Mouse (Mus musculus) heart, embryonic 14.5 days (tissue): ENCODE measurements at regions not wholly inside any gene's neighbourhood (a gene's known extent, or its start where the extent isn't known, plus 50 kb on each side); places are given as distances from the start of the nearest gene placed in this dataset.

ENCODE experiments used
- ATAC-seq: fragments of 200-750 bp; cut with Nextera tagmentation; 2 replicates; pipeline ENCODE4 v1.8.0; 2017; ENCODE audit warnings: low read depth, moderate TSS enrichment; ENCODE audit not compliant: insufficient number of reproducible peaks, insufficient read depth, low FRiP score
- H3K27ac ChIP-seq, 2 experiments: fragments of 200-500 bp in 1 of 2; fragments of 300-500 bp in 1 of 2; sonication (generic) in 1 of 2; replicated peaks in 1 of 2; 2 replicates each; pipeline ENCODE4 v1.5.1; 2012 to 2014; ENCODE audit warnings: low read depth in 2 of 2, low read length in 2 of 2, control low read depth in 1 of 2, mild to moderate bottlenecking in 1 of 2, mixed read lengths in 1 of 2; ENCODE audit not compliant: control insufficient read depth in 1 of 2, insufficient read depth in 1 of 2
- H3K27me3 ChIP-seq: fragments of 300-500 bp; sonication (generic); 2 replicates; pipeline ENCODE4 v1.6.1; 2014; ENCODE audit warnings: mild to moderate bottlenecking, low read length, control low read depth; ENCODE audit not compliant: control insufficient read depth, insufficient read depth
- H3K36me3 ChIP-seq: fragments of 300-500 bp; sonication (generic); 2 replicates; pipeline ENCODE4 v1.6.1; 2014; ENCODE audit warnings: mild to moderate bottlenecking, control low read depth, low read length, mixed read lengths; ENCODE audit not compliant: control insufficient read depth, insufficient read depth
- H3K4me1 ChIP-seq, 2 experiments: fragments of 200-500 bp in 1 of 2; fragments of 300-500 bp in 1 of 2; sonication (generic) in 1 of 2; 2 replicates each; pipeline ENCODE4 v1.6.1; 2012 to 2014; ENCODE audit warnings: low read length in 2 of 2, control low read depth in 1 of 2, mixed read lengths in 1 of 2; ENCODE audit not compliant: control insufficient read depth in 2 of 2, insufficient read depth in 2 of 2
- H3K4me2 ChIP-seq: fragments of 300-500 bp; sonication (generic); 2 replicates; pipeline ENCODE4 v1.6.1; 2014; ENCODE audit warnings: mild to moderate bottlenecking, low read length
- H3K4me3 ChIP-seq, 2 experiments: fragments of 200-500 bp in 1 of 2; fragments of 300-500 bp in 1 of 2; sonication (generic) in 1 of 2; 2 replicates each; pipeline ENCODE4 v1.5.1; 2012 to 2014; ENCODE audit warnings: low read length in 2 of 2, mild to moderate bottlenecking in 2 of 2, control low read depth in 1 of 2, low read depth in 1 of 2, moderate library complexity in 1 of 2; ENCODE audit not compliant: control insufficient read depth in 1 of 2, insufficient read depth in 1 of 2
- H3K9ac ChIP-seq: fragments of 300-500 bp; sonication (generic); 2 replicates; pipeline ENCODE4 v1.6.1; 2014; ENCODE audit warnings: mild to moderate bottlenecking, low read length
- H3K9me3 ChIP-seq: fragments of 300-500 bp; sonication (generic); 2 replicates; pipeline ENCODE4 v1.6.1; 2016; ENCODE audit warnings: low read length, control low read depth; ENCODE audit not compliant: control insufficient read depth
- WGBS: fragments of 180-500 bp; shearing (Covaris S2); extraction: QIAGEN DNeasy Blood & Tissue Kit; methylation state at CpG from one replicate; pipeline ENCODE4 v1.1.7; 2014; 5-methylcytosine and 5-hydroxymethylcytosine counted together

DNA sequence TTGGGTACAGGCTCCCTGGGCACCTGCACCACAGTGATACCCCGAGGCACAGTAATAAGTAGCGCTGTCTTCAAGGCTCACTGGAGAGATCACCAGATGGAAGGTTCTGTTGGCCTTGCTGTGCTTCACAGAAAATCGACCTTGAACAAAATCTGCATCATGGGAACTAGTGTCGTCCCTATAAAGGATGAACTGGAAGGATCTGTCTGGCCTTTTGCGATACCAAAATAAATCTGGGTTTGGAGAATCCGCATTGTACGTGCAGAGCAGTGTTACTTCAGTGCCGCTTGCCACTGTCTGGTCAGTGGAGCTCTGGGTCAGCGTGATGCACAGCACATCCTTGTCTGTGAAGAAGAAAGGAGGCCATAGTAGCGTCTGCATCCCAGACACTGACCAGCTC is 105.3 kb downstream of the Dad1 start:
- no peaks in the 10 kb centered on the region for H3K9me3 ChIP-seq
- 92% methylated on average over 10 of the region's 10 CpGs for WGBS
- ATAC-seq, result no peak

GRCm38 (mm10) chr14:54148121-54148520 is 105.8 kb downstream of the Dad1 start:
- H3K36me3 ChIP-seq, result no peaks in the 10 kb centered on the region
- ATAC-seq, result no peak
- no peaks in the 10 kb centered on the region for H3K27me3 ChIP-seq
- no peak overlapping the region for H3K4me3 ChIP-seq
- H3K9ac ChIP-seq, result no peak overlapping the region
- no peaks in the 10 kb centered on the region for H3K9me3 ChIP-seq
- H3K4me1 ChIP-seq, result peaks cover 4 to 8% of the 10 kb centered on the region in 2 experiments; a peak in 2 of 4 replicates
- H3K4me2 ChIP-seq, result no peak overlapping the region
- no peak overlapping the region for H3K27ac ChIP-seq
- WGBS, result 74% methylated on average over 4 of the region's 4 CpGs

More for the DNA sequence above, 105.3 kb downstream of the Dad1 start:
- H3K4me1 ChIP-seq, result peaks cover 4 to 8% of the 10 kb centered on the region in 2 experiments; a peak in 2 of 4 replicates
- no peak overlapping the region for H3K9ac ChIP-seq
- H3K27me3 ChIP-seq, result no peaks in the 10 kb centered on the region
- no peak overlapping the region for H3K4me3 ChIP-seq
- H3K27ac ChIP-seq, result no peak overlapping the region
- H3K4me2 ChIP-seq, result no peak overlapping the region
- no peaks in the 10 kb centered on the region for H3K36me3 ChIP-seq

- Histone ChIP-seq H3K9ac (no peak overlapping the region), H3K36me3 (no peaks in the 10 kb centered on the region), H3K9me3 (no peaks in the 10 kb centered on the region), H3K4me3 (no peak overlapping the region), H3K27me3 (no peaks in the 10 kb centered on the region), H3K4me2 (no peak overlapping the region), H3K4me1 (peaks cover 4 to 8% of the 10 kb centered on the region in 2 experiments; a peak in 2 of 4 replicates), H3K27ac (no peak overlapping the region)
- WGBS, result 70% methylated on average over 6 of the region's 7 CpGs
- no peak for ATAC-seq
Measured at GRCm38 (mm10) chr14:54147546-54147945, 106.4 kb downstream of the Dad1 start.

DNA sequence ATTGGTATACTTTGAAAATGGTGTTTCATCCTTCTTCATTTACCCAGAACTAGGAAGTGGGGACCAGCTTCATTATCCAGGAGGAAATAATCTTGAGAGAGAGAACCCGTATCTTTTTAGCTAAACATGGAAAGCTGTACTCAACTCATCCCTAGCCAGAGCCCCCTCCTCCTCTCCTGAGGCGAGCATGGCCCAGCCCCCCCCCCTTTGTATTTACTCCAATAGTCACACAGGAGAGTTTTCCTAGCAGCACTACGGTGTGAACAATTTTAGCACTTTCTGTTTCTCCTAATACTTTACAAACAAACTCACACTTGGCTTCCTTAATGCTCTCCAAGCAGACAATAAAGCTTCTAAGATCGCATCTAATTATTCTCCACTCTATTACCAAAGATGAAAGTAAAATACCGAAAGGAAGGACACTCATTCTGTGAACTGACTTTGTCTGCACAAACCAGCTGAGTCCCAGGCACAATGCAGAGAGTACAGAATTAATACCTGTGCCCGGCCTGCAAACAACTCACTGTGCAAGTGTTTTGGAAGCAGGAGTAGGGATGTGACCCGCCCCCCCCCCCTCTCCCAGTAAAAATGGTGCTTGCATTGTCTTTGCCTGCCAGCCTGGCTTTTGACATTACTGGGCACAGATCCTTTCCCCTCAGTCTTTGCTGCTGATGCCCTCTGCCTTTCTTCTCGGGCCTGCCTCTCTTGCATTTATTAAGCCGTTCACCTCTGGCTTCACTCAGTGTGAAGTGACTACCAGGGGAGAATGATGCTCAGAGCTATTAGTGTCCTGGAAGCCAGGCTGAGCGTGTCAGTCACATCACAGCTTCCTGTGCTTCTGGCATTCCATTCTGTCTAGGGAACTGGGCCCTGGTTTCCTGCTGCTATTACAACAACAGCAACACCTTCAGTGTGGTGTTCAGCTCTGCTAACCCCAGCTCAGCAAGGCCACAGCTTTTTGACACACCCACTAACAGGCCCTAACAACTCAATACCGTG is 107.9 kb downstream of the Dad1 start:
- peak overlapping the region in 1 of 2 experiments; percentile 5; a peak in 1 of 4 replicates for H3K27ac ChIP-seq
- H3K4me3 ChIP-seq, result no peak overlapping the region
- H3K9ac ChIP-seq, result no peak overlapping the region
- no peaks in the 10 kb centered on the region for H3K27me3 ChIP-seq
- 38% methylated on average over 11 of the region's 11 CpGs for WGBS
- H3K4me1 ChIP-seq, result peaks cover 4 to 8% of the 10 kb centered on the region in 2 experiments; a peak in 2 of 4 replicates
- no peak overlapping the region for H3K4me2 ChIP-seq
- no peaks in the 10 kb centered on the region for H3K36me3 ChIP-seq
- ATAC-seq, result no peak
- H3K9me3 ChIP-seq, result no peaks in the 10 kb centered on the region

GRCm38 (mm10) chr14:54143828-54144227 is 110.1 kb downstream of the Dad1 start:
- Histone ChIP-seq H3K27me3 (no peaks in the 10 kb centered on the region), H3K9ac (no peak overlapping the region), H3K9me3 (no peaks in the 10 kb centered on the region), H3K4me2 (no peak overlapping the region), H3K4me3 (no peak overlapping the region), H3K36me3 (no peaks in the 10 kb centered on the region), H3K27ac (no peak overlapping the region), H3K4me1 (peaks cover 4 to 8% of the 10 kb centered on the region in 2 experiments; a peak in 2 of 4 replicates)
- 60% methylated on average over 1 of the region's 1 CpGs for WGBS
- ATAC-seq, result no peak

DNA sequence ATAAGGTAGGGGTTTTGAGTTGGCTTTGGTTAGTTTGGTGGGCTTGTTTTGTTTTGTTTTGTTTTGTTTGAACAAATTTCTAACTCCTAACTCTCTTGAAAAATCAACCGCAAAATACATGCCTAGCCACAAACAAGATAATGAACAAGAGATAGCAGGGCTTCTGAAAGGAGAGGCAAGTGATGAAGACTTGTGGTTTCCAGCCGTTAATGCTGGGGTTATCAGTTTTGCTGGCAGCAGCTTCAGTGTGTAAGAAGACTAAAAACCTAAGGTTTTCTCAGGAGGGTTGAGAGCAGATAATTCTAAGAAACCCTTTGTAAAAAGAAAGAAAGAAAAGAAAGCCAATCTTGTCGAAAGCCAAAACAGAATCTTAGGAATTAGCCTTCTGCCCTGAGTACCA is 115.6 kb downstream of the Dad1 start:
- no peaks in the 10 kb centered on the region for H3K36me3 ChIP-seq
- H3K4me1 ChIP-seq, result no peaks in the 10 kb centered on the region
- H3K9ac ChIP-seq, result no peak overlapping the region
- H3K4me2 ChIP-seq, result no peak overlapping the region
- ATAC-seq, result no peak
- 37% methylated on average over 3 of the region's 3 CpGs for WGBS
- H3K27me3 ChIP-seq, result no peaks in the 10 kb centered on the region
- no peaks in the 10 kb centered on the region for H3K9me3 ChIP-seq
- no peak overlapping the region for H3K27ac ChIP-seq
- no peak overlapping the region for H3K4me3 ChIP-seq

DNA sequence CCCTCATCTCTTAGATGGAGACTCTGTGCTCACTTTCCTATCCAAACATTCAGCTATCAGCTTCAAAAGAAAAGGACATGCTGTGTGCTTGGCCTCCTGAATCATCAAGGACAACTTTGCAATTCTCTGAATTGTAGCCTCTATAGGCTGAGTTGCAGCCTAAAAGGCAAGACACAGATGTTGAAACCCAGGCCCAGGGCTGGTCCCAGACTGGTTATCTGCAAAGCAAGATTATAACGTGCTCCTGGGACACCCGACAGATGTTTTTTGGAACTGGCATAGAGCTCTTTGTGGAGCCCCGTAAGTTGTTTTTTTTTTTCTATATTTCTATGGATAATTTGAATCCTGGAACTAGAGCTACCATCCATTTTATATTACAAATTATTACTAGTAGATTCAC is 117.4 kb downstream of the Dad1 start:
- WGBS, result 42% methylated on average over 3 of the region's 3 CpGs
- H3K4me3 ChIP-seq, result no peak overlapping the region
- H3K27ac ChIP-seq, result no peak overlapping the region
- H3K9me3 ChIP-seq, result no peaks in the 10 kb centered on the region
- H3K36me3 ChIP-seq, result no peaks in the 10 kb centered on the region
- H3K9ac ChIP-seq, result no peak overlapping the region
- H3K4me2 ChIP-seq, result no peak overlapping the region
- no peak for ATAC-seq
- H3K27me3 ChIP-seq, result no peaks in the 10 kb centered on the region
- no peaks in the 10 kb centered on the region for H3K4me1 ChIP-seq
